Mouse (Mus musculus): ENCODE measurements around the gene Cux2. TPM values are rescaled to one million over a fixed set of nuclear protein-coding genes. Genes with fewer than 3 reads are reported as not detected.

Gene Cux2
- 12.2 and 18.9 TPM in 2 replicates for polyA plus RNA-seq (2012; rRNA removed)

DNA sequence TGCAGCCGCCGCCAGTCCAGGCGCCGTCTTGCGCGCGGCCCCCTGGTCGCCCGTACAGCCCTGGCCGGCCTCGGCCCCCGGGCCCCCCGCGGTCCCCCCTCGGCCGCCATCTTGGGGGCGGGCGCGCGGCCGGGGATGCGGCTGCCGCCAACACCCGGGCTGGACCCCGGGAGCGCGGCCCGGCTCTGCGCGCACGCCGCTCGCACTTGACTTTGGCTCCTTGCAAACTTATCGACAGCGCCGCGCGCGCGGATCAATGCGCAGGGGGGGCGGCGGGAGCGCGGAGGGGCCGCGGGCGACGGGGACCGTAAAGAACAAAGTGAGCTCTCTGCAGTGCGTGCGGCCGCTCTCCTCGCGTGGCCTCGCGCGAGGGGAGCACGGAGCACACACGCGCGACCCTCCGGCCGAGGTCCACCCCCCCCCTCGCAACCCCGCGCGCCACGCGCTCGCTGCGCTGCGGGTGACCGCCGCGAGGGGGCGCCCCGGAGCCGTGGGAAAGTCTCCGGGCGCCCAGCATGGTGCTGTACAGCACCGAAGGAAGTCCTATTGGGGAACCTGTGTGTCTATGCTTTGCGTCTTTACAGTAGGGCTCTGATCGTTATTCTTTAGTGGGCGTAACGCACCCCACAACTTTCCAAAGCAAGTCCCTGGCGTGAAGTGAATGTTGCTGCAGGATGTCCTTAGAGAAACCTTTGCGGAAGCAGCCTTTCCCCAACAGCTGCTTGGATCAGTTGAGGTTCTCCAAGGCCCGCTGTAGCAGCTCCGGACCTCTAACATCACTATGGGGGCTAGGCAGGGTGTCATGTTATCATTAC, at the start of gene Cux2:
TSS of gene Cux2 (minus strand) at position 86 of the 815 bp plus-strand sequence.

DNA sequence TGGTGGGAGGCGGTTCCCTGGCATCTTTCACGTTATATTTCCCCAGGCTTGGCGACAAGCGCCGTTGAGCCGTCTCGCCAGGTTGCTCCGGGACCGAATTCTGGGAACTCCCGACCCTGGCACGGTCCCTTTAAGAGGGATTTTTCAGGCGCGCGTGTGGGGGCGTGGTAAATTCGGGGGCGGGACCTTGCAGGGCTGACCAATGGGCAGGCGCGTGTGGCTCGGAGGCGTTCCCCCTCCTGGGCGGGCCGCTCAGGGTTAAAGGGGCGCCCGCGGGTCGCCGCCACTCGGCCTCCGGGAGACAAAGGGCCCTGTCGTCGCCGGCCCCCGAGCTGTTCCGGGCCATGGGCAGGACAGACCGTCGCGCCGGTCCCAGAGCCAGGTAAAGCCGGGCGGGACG, 201.2 kb downstream of the Cux2 start, which contains the start of gene Pheta1:
TSS of gene Pheta1 (plus strand) at position 242 of the 400 bp plus-strand sequence.

DNA sequence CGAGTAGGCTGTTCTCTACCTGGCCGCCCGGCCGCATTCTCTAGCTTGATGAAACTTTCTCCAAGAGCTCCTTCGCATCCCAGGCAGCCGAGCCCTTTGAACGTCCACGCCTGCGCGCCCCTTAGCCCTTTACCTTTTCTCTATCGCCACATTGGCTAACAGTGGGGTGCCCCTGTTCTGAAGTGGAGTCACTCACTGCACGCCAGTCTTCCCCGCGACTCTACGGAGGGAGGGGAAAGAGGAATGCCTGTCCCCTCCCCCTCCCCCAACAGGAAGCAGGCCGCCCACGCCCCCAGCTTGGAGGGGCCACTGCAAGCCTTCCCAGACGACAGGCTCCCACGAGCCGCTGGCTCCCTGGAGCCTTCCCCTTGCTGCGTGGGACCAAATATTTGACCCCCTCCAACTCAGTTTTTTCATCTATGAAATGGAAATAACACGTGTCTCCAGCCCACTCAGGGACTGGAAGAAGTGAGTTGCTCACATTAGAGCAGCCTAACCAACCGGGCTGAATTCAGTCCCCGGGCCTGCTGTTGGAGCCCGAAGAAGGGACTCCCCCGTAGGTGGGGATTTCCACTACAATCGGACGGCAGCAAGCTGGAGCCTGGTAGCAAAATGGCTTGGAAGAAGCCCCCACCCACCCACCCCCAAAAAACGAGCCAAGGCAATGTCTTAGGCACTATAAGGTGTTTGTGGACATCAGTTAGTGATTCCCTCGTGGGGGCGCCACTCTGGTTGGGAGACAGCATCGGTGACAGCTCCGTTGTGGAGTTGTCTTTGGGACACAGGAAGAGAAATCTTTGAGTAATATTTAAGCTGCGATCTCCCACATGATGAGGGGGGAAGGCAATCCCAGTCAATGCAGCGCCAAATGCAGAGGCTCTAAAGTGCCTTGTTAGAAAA, 212.2 kb downstream of the Cux2 start, which contains the start of gene Sh2b3:
TSS of gene Sh2b3 (minus strand) at position 206 of the 900 bp plus-strand sequence.

Other genes with a start within 250 kb of the Cux2 start
- gene Sh2b3, start 212.5 kb downstream of the Cux2 start, polyA plus RNA-seq (2012; rRNA removed) = 9.8 and 10.2 TPM in 2 replicates
- gene Pheta1, start 201.1 kb downstream of the Cux2 start, polyA plus RNA-seq (2012; rRNA removed) = 4.1 and 4.2 TPM in 2 replicates
- 0.17 and 0.55 TPM in 2 replicates for gene Myl2, start 50.8 kb upstream of the Cux2 start, polyA plus RNA-seq (2012; rRNA removed)
- gene Ccdc63, start 90.7 kb upstream of the Cux2 start, polyA plus RNA-seq (2012; rRNA removed) = 0.07 and 0.19 TPM in 2 replicates
- gene Ppp1cc, start 108.2 kb upstream of the Cux2 start, polyA plus RNA-seq (2012; rRNA removed) = 92.4 and 99.2 TPM in 2 replicates
- gene Hvcn1, start 156.7 kb upstream of the Cux2 start, polyA plus RNA-seq (2012; rRNA removed) = 5.8 and 6.8 TPM in 2 replicates
- 2.6 and 3.0 TPM in 2 replicates for gene Tctn1, start 214.4 kb upstream of the Cux2 start, polyA plus RNA-seq (2012; rRNA removed)
- 7.6 and 10.1 TPM in 2 replicates for gene Pptc7, start 234.3 kb upstream of the Cux2 start, polyA plus RNA-seq (2012; rRNA removed)

Measured in liver, embryonic 18 days (tissue).